Mouse (Mus musculus) heart, embryonic 13.5 days (tissue): ENCODE results near the gene Mpi. TPM values are rescaled to one million over a fixed set of nuclear protein-coding genes. Genes with fewer than 3 reads are reported as not detected.

Source experiments
- ATAC-seq: fragments of 200-750 bp; cut with Nextera tagmentation; 2 replicates; pipeline ENCODE4 v1.8.0; 2017; ENCODE audit warnings: moderate TSS enrichment; ENCODE audit not compliant: insufficient number of reproducible peaks, low FRiP score, low TSS enrichment; ENCODE audit errors: extremely low read depth
- H3K27ac ChIP-seq: fragments of 300-500 bp; sonication (generic); replicated peaks from 2 replicates; pipeline ENCODE4 v1.5.1; 2015; ENCODE audit warnings: moderate library complexity, mild to moderate bottlenecking, inconsistent platforms
- H3K27me3 ChIP-seq: fragments of 300-500 bp; sonication (generic); replicated peaks from 2 replicates; pipeline ENCODE4 v1.6.1; 2015; ENCODE audit warnings: mild to moderate bottlenecking, inconsistent platforms
- H3K36me3 ChIP-seq: fragments of 300-500 bp; sonication (generic); 2 replicates; pipeline ENCODE4 v1.6.1; 2015; ENCODE audit warnings: mild to moderate bottlenecking, inconsistent platforms
- H3K4me1 ChIP-seq: fragments of 300-500 bp; sonication (generic); 2 replicates; pipeline ENCODE4 v1.6.1; 2015; ENCODE audit warnings: inconsistent platforms
- H3K4me2 ChIP-seq: fragments of 300-500 bp; sonication (generic); 2 replicates; pipeline ENCODE4 v1.6.1; 2015; ENCODE audit warnings: inconsistent platforms, mild to moderate bottlenecking, moderate library complexity
- H3K4me3 ChIP-seq: fragments of 300-500 bp; sonication (generic); 2 replicates; pipeline ENCODE4 v1.5.1; 2015; ENCODE audit warnings: moderate library complexity, mild to moderate bottlenecking, inconsistent platforms
- H3K9ac ChIP-seq: fragments of 300-500 bp; sonication (generic); 2 replicates; pipeline ENCODE4 v1.6.1; 2015; ENCODE audit warnings: inconsistent platforms, mild to moderate bottlenecking, moderate library complexity
- H3K9me3 ChIP-seq: fragments of 300-500 bp; sonication (generic); 2 replicates; pipeline ENCODE4 v1.6.1; 2016; ENCODE audit warnings: inconsistent platforms
- WGBS: fragments of 180-500 bp; shearing (Covaris S2); methylation state at CpG from one replicate; pipeline ENCODE4 v1.1.7; 2015; ENCODE audit warnings: mixed read lengths; 5-methylcytosine and 5-hydroxymethylcytosine counted together
- polyA plus RNA-seq: library from polyadenylated mRNA; unstranded; fragments of >200 nt; fragmentation: Nextera tagmentation; extraction: Ambion mirVana; gene quantifications from 2 replicates; pipeline ENCODE4 v1.2.1, GENCODE M21; 2015

Gene Mpi
- polyA plus RNA-seq, 1 experiment from 2014 or later = 74.2 TPM

GRCm38 (mm10) chr9:57543951-57544350 lies 8.6 kb downstream of the Mpi start:
- Histone ChIP-seq H3K4me2 (no peak overlapping the region), H3K9me3 (no peaks in the 10 kb centered on the region), H3K4me1 (peaks cover 21% of the 10 kb centered on the region), H3K36me3 (peaks cover 97% of the 10 kb centered on the region), H3K9ac (no peak overlapping the region), H3K4me3 (no peak overlapping the region), H3K27me3 (no peaks in the 10 kb centered on the region), H3K27ac (no peak overlapping the region)
- 71% methylated on average over 3 of the region's 3 CpGs for WGBS
- no peak for ATAC-seq

GRCm38 (mm10) chr9:57541312-57541711 lies 11.3 kb downstream of the Mpi start:
- Histone ChIP-seq H3K9me3 (no peaks in the 10 kb centered on the region), H3K4me1 (peaks cover 21% of the 10 kb centered on the region), H3K36me3 (peaks cover 72% of the 10 kb centered on the region), H3K27ac (no peak overlapping the region), H3K4me3 (no peak overlapping the region), H3K27me3 (no peaks in the 10 kb centered on the region), H3K4me2 (no peak overlapping the region), H3K9ac (no peak overlapping the region)
- no peak for ATAC-seq
- WGBS = 3% methylated on average over 1 of the region's 1 CpGs

- H3K4me3 ChIP-seq = no peak overlapping the region
- no peaks in the 10 kb centered on the region for H3K9me3 ChIP-seq
- WGBS = 90% methylated on average over 2 of the region's 2 CpGs
- H3K4me1 ChIP-seq = peaks cover 21% of the 10 kb centered on the region
- no peak overlapping the region for H3K27ac ChIP-seq
- H3K27me3 ChIP-seq = no peaks in the 10 kb centered on the region
- no peak overlapping the region for H3K4me2 ChIP-seq
- H3K9ac ChIP-seq = no peak overlapping the region
- no peak for ATAC-seq
- H3K36me3 ChIP-seq = peaks cover 64% of the 10 kb centered on the region
These were observed 13.0 kb downstream of the Mpi start for GRCm38 (mm10) chr9:57539550-57539949.

GRCm38 (mm10) chr9:57537728-57538181 lies 14.8 kb downstream of the Mpi start:
- peak overlapping the region; percentile 96 for H3K4me3 ChIP-seq
- peaks cover 21% of the 10 kb centered on the region for H3K4me1 ChIP-seq
- peak overlapping the region; percentile 94 for H3K9ac ChIP-seq
- WGBS = under 1% methylated on average over 24 of the region's 24 CpGs
- H3K27ac ChIP-seq = peak overlapping the region; percentile 88
- H3K9me3 ChIP-seq = no peaks in the 10 kb centered on the region
- no peak; the same call in 1 of the 2 replicates for ATAC-seq
- no peaks in the 10 kb centered on the region for H3K27me3 ChIP-seq
- H3K4me2 ChIP-seq = peak overlapping the region; percentile 89
- H3K36me3 ChIP-seq = peaks cover 64% of the 10 kb centered on the region

- Histone ChIP-seq H3K36me3 (peaks cover 64% of the 10 kb centered on the region), H3K4me3 (peak within 1 kb of the TSS; percentile 96), H3K9ac (peak within 1 kb of the TSS; percentile 94), H3K4me2 (peak within 1 kb of the TSS; percentile 89), H3K27ac (peak within 1 kb of the TSS; percentile 88), H3K4me1 (peaks cover 21% of the 10 kb centered on the region), H3K9me3 (no peaks in the 10 kb centered on the region), H3K27me3 (no peaks in the 10 kb centered on the region)
- peak; percentile 67 for ATAC-seq
- 3% methylated on average over 45 of the region's 45 CpGs for WGBS
These were observed 15.4 kb downstream of the Mpi start, which contains the start of gene Fam219b for GRCm38 (mm10) chr9:57537044-57537727. Fam219b (plus strand) TSS chr9:57537528.

- H3K9ac ChIP-seq = peak overlapping the region; percentile 94
- 78% methylated on average over 5 of the region's 5 CpGs for WGBS
- peak overlapping the region; percentile 89 for H3K4me2 ChIP-seq
- no peak for ATAC-seq
- H3K4me1 ChIP-seq = peaks cover 21% of the 10 kb centered on the region
- H3K27me3 ChIP-seq = no peaks in the 10 kb centered on the region
- H3K27ac ChIP-seq = no peak overlapping the region
- no peak overlapping the region for H3K4me3 ChIP-seq
- peaks cover 65% of the 10 kb centered on the region for H3K36me3 ChIP-seq
- no peaks in the 10 kb centered on the region for H3K9me3 ChIP-seq
These were observed 16.2 kb downstream of the Mpi start for GRCm38 (mm10) chr9:57536362-57536761.

- WGBS = 79% methylated on average over 1 of the region's 1 CpGs
- Histone ChIP-seq H3K4me1 (peaks cover 7% of the 10 kb centered on the region), H3K36me3 (peaks cover 68% of the 10 kb centered on the region), H3K4me3 (no peak overlapping the region), H3K27ac (no peak overlapping the region), H3K9ac (no peak overlapping the region), H3K9me3 (no peaks in the 10 kb centered on the region), H3K4me2 (no peak overlapping the region), H3K27me3 (no peaks in the 10 kb centered on the region)
- ATAC-seq = no peak
These were observed 20.6 kb downstream of the Mpi start for GRCm38 (mm10) chr9:57531946-57532345.

GRCm38 (mm10) chr9:57526435-57526834 lies 26.1 kb downstream of the Mpi start:
- H3K36me3 ChIP-seq = peaks cover 27% of the 10 kb centered on the region
- peaks cover 40% of the 10 kb centered on the region for H3K4me1 ChIP-seq
- no peak overlapping the region for H3K4me3 ChIP-seq
- H3K9me3 ChIP-seq = no peaks in the 10 kb centered on the region
- no peak for ATAC-seq
- no peak overlapping the region for H3K9ac ChIP-seq
- H3K27me3 ChIP-seq = no peaks in the 10 kb centered on the region
- no peak overlapping the region for H3K4me2 ChIP-seq
- H3K27ac ChIP-seq = no peak overlapping the region

GRCm38 (mm10) chr9:57525516-57525915 lies 27.0 kb downstream of the Mpi start:
- WGBS = 77% methylated on average over 2 of the region's 2 CpGs
- H3K36me3 ChIP-seq = peaks cover 19% of the 10 kb centered on the region
- H3K4me3 ChIP-seq = no peak overlapping the region
- H3K9ac ChIP-seq = peak overlapping the region; percentile 25; the same call in 1 of the 2 replicates
- no peaks in the 10 kb centered on the region for H3K9me3 ChIP-seq
- H3K27ac ChIP-seq = no peak overlapping the region
- ATAC-seq = no peak
- peaks cover 41% of the 10 kb centered on the region for H3K4me1 ChIP-seq
- no peak overlapping the region for H3K4me2 ChIP-seq
- H3K27me3 ChIP-seq = no peaks in the 10 kb centered on the region

- ATAC-seq = no peak
- H3K9ac ChIP-seq = peak overlapping the region; percentile 53
- 0 out of 2 replicates have a peak overlapping the region, but pooled peaks have one; percentile 18 for H3K4me2 ChIP-seq
- H3K9me3 ChIP-seq = no peaks in the 10 kb centered on the region
- H3K4me3 ChIP-seq = no peak overlapping the region
- H3K27me3 ChIP-seq = no peaks in the 10 kb centered on the region
- peaks cover 44% of the 10 kb centered on the region for H3K4me1 ChIP-seq
- peaks cover 9% of the 10 kb centered on the region for H3K36me3 ChIP-seq
- H3K27ac ChIP-seq = no peak overlapping the region
These were observed 28.1 kb downstream of the Mpi start for GRCm38 (mm10) chr9:57524439-57524838.

GRCm38 (mm10) chr9:57523754-57524153 lies 28.8 kb downstream of the Mpi start:
- Histone ChIP-seq H3K27ac (no peak overlapping the region), H3K4me1 (peaks cover 44% of the 10 kb centered on the region), H3K27me3 (no peaks in the 10 kb centered on the region), H3K4me2 (peak overlapping the region; percentile 77; the same call in 1 of the 2 replicates), H3K36me3 (peaks cover 2% of the 10 kb centered on the region; the same call in 1 of the 2 replicates), H3K9ac (0 out of 2 replicates have a peak overlapping the region, but pooled peaks have one; percentile 47), H3K9me3 (no peaks in the 10 kb centered on the region), H3K4me3 (no peak overlapping the region; the same call in 1 of the 2 replicates)
- no peak for ATAC-seq
- 82% methylated on average over 1 of the region's 1 CpGs for WGBS

- Histone ChIP-seq H3K36me3 (no peaks in the 10 kb centered on the region), H3K9ac (peak overlapping the region; percentile 97), H3K4me3 (peak overlapping the region; percentile 90), H3K27me3 (no peaks in the 10 kb centered on the region), H3K9me3 (no peaks in the 10 kb centered on the region), H3K4me1 (peaks cover 44% of the 10 kb centered on the region), H3K4me2 (peak overlapping the region; percentile 77), H3K27ac (peak overlapping the region; percentile 99; the same call in 1 of the 2 replicates)
- no peak for ATAC-seq
- 60% methylated on average over 4 of the region's 4 CpGs for WGBS
These were observed 29.7 kb downstream of the Mpi start for GRCm38 (mm10) chr9:57522861-57523246.
